Mouse (Mus musculus) kidney, postnatal 10 days (tissue): ENCODE measurements around the gene Ankrd63.

Source experiments
- DNase-seq: peaks from one replicate; pipeline ENCODE4 v3.0.0; 2021; ENCODE audit warnings: mixed read lengths

Ankrd63 gene

DNA sequence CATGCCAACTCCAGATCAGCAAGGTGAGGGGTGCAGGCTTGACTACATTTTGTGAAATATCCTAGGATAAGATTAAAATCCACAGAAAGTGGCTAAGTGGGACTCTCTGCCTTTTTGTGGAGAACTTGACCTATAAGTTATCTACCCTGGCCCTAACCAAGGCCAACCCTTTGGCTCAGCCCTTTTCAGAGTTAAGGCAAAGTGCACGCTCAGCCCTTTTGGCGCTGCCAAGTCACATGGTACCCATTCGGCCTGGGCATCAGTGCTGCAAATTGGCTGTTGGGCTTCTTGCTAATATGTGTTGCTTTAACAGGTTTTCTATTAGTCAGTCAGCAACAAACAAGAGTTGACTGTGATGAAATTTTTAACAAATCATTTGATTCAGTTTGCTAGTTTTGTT lies 16.0 kb downstream of the Ankrd63 start:
- no peak for DNase-seq

DNA sequence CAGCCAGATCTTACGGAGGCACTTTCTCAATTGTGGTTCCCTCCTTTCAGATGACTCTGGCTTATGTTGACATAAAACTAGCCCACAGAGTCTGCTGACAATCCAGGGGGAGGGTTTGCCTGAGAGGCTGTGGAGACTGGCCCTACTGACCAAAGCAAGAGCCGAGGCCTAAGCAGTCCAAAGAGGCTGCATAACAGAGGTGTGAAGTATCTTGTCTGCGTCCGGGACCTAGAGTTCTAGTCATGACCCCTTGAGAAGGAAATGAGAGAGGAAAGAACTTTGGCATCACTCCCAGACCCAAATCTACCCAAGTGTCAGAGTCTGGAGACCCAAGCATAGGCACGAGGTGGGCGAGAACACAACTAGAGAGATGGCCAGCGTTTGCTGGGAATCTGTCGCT lies 17.1 kb downstream of the Ankrd63 start:
- DNase-seq, result no peak

DNA sequence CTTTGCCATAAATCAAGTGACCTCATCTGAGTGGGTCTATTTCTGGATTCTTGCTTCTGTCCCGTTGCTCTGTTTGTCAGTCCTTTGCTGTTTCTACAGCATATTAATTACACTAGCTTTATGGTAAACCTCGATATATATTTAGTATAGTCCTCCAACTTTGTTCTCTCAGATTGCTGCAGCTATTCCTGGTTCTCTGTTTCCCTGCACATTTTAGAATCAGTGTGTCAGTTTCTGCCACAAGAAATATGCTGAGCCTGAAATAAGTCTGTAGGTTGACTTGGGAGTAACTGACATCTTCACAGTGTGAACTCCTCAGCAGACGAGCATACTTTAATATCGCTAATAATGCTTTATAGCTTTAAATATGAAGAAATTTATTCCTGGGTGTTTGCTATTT lies 18.7 kb downstream of the Ankrd63 start:
- DNase-seq, result no peak

DNA sequence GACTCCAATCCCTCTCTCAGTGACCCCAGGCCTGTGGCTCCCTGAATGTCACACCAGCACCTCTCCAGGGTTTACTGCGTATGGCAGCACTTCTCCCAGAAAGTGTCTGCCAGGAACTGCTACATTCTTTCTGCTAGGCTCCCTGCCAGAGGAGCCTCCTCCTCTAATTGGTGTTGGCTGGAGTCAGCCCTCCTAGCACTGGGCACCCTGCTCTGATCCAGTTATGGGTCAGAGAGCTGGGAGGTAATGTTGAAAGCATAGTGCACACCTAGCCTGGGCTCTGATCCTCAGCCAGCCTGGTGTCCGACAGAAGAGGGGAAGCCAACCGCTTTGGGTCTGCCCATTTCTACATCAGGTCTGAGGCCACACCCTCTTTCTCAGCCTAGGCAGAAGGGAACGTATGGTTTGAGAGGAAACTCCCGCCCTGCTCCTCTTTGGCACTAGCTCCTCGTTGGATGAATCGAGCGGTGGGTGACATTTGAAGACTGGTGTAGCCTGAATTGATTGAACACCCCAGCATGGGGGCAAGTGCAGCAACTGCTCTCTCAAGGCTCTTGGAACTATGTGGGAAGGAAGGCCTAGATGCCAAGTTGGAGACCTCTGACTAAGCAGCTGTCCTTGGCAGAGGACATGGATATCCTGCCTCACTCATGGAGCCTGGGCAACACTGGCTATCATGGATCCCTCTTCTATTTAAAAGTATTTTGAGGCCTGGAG lies 21.1 kb downstream of the Ankrd63 start:
- peak; percentile 35 for DNase-seq

DNA sequence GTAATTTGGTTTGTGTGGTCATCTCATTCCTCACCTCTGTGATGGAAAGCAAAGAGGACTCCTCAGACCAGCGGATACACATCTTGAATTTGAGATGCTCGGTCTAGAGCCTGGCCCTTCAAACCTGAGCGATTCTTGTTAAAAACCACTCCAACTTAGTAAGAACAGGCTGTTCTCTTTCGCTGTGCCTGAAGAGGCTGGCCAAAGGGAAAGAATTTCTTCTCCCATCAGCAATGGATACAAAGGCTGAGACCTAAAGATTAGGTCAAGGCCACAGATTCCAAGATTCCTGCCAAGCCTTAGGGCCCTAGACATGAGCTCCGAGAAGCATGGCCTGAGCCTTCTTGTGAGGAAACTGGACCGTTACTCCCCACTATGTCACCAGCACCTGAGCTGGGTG lies 22.8 kb downstream of the Ankrd63 start:
- DNase-seq, result no peak

DNA sequence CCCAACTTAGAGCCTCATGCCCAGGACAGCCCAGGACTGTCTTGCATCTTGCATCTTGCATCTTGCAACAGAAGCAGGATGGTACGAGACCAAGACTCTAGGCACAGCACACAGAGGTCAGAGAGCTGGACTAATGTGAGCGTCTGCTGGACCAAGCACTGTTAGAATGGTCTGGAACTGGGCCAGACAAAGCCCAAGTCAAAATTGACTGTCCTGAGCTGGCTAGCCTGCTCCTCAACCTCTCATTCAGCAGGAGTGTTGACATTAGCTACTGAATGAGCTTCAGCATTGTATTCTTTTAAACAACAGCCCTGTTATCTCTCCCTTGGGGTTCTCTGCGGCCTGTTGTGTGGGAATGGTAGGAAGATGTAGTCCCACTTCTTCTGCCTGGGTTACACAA lies 24.2 kb downstream of the Ankrd63 start:
- no peak for DNase-seq

DNA sequence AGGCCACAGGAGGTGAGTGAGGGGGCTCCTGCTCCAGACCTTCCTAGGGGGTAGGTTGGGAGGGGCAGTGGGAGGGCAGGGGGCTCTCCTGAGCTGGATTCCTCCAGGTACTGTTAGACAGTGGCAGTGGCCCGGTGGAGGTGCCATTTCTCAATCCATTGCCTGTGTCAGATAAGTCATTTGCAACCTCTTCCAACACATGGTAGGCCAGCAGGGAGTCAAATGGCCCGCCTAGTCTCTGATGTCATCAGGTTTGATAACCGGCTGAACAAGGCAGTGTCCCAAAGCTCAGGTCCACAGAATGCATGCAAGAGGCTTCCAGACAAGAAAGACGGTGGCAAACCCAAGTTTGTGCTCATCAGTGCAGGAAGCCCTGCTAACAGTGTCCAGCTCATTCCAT lies 25.9 kb downstream of the Ankrd63 start:
- DNase-seq, result no peak

DNA sequence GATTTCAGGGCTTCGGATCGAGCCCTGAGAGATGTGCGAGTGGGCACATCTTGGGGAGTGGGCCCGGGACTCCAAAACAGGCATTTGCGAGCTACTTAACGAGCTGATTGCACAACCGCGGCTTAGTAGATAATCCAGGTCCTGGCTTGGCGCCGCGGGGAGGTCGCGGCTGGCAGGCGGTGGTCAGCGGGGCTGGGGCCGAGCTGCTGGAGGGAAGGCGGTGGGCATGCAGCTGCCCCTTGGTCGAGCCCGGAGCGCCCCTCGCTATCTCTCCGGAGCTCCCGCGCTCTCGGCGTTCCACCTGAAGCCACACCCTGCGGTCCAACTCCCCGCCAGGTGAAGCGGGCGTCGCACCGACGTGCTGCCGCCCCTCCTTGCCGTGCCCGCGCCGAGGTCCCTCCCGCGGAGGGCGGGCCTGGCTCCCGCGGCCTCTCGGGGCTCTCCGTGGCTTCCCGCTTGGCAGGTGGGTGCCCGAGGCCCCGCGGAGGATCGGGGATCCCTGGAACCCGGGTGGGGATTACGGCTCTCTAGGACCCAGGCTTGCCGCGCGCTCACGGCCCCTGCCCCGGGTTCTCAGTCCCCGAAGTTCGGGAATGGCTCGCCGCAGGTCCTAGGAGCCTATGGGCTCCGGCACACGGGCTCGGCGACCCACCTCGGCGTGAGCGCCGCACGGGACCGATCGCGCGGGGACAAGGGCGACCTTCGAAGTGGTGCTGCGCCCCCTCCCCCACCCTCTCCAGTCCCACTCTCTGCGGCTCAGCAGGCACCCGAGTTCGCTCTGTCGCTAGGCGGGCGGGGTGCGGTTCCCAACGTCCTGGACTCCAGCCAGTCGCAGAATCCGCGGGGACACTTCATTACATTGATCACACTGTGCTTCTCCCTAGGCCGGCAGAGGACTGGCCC lies 26.7 kb downstream of the Ankrd63 start:
- DNase-seq, result peak; percentile 58

DNA sequence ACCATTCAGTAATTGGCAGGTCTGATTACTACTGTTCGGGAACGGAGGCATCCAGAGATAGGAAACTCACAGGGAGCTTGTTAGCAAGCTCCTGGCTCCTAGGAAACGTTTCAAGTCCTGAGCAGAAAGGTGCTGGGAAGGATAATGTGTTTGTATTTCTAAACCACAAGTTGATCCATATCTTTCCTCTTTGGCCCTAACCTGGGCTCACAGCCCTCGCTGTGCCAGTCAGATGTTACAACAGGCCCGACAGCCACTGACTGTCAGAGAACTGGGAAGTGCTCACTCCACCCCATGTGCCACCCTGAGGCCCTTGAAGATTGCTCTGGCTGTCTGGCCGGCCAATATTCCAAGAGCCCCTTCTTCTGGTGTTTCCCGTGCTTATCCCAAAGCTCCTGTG lies 29.3 kb downstream of the Ankrd63 start:
- DNase-seq, result no peak

DNA sequence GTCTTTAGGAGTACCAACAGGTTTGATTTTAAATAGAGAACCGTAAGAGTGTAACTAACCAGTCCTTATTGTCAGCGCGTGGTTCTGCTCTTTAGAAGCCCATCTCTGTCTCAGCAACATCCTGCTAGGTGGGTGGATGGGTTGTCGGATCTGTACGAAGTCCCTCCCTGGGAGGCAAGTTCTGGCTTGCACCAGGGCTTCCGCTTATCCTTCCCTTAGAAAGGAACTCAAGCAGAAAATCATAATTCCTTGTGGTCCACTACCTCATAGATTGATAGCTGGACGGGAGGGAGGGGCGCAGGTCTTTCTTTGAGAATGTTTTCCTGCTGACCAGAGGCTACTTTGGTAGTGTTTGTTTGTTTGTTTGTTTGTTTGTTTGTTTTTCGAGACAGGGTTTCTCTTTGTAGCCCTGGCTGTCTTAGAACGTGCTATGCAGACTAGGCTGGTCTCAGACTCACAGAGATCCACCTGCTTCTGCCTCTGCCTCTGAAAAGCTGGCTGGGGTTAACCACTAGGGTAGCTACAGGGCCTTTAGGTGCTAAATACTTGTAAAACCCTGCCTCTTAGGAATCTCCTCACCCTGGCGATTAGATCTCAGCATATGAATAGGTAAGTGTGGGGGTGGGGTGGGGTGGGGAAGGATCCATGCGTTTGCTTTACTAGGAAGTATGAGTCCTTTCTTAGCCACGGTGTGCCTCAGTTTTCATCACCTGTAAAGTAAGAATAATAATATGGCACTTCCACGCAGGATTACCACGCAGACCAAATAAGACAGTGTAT lies 29.9 kb downstream of the Ankrd63 start:
- DNase-seq, result no peak

DNA sequence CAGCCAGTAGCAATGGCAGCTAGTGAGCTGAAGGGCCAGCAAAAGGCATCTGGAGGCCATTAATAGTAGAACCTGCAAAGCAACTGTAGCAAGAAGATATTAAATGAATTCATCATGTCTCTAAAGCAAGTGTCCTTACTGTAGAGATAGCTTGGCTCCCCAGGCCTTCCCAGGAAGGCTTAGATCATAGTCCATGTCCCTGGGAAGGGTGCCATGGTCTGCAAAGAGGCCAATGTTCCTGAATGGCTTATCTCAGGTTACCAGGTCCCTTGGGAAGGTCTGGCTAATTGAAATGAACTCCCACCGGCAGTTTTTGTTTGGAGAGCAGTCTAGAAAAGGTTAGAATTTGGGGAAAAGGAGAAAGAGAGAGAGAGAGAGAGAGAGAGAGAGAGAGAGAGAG lies 32.0 kb downstream of the Ankrd63 start:
- no peak for DNase-seq

DNA sequence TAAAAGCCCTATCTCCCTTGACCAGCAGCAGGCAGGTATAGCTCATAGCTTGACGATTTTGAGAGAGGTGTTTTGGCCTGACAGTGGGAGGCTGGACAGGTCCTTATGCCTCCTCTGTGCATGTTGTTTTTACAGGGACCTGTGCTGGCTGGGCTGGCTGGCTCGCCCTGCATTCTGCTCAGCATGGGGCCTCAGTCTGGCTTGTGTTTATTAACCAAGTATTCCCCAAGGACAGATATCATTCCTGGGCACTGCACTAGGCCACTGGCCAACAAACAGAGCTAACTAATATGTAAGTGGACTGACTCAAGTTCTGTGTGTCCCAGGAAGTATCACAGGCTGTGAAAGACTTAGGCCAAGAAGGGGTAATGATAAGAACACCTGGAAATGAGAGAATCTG lies 34.0 kb downstream of the Ankrd63 start:
- DNase-seq, result peak; percentile 61

DNA sequence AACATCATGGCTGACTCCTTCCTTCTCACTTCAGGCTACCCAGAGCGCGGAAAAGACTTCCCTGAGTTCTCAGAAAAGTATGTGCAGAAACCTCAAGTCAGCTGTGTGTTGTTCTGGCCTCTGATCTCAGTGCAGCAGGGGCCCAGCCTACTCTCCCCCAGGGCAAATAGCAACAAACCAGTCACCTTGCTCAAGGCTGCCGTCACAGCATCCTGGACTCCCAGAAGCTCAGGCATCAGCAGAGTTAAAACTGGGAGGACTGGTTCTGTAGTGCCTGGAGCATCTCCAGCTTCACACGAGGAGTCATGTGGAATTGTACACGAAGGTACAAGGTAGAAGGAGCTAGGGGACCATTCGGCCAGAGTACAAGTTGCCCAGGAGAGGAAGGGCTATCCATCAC lies 34.5 kb downstream of the Ankrd63 start:
- DNase-seq, result peak; percentile 64

DNA sequence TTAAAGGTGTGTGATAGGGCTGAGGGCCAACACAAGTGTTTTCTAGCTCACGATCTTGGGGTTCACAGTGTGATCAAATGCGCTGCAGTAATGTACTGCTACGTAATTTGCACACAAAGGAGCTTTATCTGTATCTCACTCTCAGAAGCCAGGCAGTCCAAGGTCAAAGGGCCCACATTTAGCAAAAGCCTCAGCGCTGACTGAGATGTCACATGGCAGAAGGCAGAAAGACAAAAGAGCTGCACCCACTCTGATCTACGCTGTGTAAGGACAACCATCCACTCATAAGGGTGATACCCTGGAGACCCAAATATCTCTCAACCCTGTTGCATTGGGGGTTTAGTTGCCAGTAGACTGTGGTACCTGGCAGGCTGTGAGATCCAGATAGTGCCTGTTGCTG lies 36.6 kb downstream of the Ankrd63 start:
- no peak for DNase-seq

DNA sequence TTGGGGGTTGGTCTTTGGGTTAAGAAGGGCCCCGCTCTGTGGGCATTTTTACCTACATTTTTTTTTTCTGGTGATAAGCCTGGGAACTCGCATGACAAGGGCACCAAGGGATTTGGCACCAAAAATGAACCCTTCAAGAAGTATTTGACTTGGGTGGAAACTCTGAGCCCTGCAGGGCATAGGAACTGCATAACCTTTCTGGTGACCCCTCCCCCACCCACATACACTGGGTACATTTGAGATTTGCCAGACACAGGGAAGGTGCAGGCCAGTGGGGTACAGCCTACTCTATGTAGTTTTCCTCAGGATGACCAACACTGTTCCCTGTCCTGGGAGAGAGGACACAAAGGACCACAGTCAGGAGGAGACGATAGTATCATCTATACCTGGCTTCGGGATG lies 38.1 kb downstream of the Ankrd63 start:
- no peak for DNase-seq

DNA sequence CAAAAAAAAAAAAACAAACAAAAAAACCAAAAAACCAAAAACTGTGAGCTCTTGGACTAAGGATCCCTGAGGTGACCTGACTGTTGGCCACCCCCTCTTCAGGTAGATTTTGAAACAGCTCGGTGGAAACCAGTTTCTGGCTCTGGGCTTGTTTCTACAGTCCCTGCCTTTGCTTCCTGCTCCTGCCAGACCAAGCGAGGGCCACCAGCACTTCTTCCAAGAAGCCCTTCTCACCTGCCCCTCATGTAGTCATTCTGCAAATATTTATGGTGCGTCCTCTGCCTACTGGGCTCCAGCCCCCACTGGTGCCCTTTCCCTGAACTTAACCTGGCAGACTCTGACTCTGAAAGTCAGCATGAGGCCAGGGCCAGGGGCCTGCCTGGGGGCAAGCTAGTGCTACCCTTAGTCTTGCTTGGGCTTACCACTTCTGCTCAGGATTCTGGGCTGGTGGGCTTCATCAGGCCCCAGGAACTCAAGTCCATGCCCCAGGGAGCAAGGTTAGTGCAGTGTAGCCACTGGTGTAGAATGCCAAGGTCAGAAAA lies 38.7 kb downstream of the Ankrd63 start:
- DNase-seq, result no peak

DNA sequence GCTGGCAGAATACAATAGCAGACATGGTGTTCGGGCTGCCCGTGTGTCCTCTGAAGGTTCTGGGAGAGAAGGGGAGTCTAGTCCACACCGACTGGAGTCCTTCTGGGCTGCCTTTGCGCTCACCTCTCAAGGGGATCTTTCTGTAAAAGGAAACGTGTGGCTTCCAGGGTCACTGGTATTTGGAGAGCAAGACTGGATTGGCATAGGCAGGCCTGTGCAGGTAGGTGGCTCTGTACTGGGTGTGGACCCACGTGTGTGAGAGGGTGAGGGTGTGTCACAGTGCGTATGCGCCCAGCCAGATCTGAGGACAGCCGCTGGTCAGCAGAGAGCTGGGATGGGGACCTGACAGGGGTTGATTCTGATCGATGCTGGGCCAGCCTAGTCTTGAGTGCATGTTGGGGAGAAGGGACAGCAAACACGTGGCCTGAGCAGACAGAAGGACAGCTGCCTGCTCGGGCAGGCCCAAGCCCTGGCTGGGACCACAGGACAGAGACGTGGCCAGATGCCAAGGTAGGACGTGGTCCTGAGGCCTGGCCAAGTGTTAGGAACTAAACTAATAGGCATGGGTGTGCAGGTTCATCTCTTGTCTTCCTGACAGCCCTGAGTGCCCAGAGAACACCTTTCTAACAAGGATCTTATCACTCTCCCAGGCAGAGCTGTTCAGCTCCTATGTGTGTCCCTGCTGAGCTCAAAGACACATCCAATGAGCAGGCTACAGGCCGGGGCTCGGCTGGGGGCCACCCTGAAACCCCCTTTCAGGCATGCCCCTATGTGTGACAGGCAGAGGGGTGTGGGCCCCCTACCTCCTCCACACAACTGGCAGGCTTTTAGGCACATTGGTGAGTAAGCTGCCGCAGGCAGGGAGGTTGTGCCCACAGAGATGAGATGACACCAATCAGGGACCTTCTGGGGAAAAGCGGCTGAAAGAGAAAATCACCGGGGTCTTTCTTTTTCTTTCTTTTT lies 39.7 kb downstream of the Ankrd63 start:
- DNase-seq, result peak; percentile 43

DNA sequence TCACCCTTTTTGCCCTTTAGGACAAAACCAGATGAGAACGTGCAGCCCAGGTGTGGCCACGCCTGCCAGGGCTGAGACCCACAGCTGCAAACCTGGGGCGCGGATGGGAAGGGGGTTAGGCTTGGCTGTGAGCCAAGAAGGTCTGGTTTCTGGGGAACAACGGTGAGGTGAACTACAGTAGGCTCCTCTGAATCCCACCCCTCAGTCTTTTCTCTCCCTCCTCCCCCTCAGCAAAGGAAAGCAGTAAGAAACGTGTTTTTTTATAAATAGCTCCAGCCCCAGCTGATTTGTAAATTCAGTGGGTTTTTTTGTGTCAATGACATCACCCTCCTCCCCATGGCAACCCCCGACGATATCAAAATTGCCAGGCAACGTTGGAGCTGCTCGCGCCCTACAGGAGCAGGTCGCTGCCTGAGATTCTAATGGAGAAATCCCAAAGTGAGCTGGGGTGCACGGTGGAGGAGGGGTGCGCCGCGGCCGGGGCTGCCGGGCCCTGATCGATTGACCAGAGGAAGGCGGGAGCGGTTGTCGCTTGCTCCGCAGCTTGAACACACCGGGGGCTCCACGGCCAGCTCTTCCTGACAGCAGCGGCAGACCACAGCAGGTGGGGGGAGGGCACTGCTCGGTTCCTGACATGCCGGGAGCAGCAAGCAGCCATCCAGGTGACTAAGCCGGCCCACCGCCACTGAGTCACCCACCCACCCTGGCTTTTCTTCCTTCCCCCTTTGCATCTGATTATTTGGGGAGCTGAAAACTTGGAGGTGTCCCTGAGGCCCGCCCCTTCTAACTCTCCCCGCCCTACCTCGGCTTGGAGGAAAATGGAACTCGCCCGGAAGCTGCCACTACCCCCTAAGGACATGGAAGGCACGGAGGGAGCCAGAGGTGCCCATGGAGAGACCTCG lies 40.6 kb downstream of the Ankrd63 start, which contains the start of gene Pak6:
Gene Pak6, plus strand, starts transcription at position 402 of the 902 bp plus-strand sequence.
- DNase-seq, result peak; percentile 33

DNA sequence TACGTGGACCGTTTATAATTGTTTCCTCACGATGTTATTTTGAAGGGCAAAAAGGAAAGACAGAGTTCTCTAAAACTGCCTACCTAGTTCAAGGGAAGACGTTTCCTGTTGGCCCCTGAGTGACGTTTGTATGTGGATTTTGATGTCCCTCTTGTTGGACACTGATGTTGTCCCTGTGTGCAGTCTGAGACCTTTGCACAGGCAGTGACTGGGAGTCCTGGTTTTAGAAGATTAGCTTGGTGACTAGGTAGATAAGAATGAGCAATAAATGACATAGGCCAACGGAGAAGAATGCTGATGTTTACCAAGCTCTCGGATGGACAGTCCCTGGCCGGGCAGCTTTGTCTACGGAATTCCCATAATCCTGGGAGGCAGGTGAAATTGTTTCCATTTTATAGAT lies 41.9 kb downstream of the Ankrd63 start:
- DNase-seq, result no peak

DNA sequence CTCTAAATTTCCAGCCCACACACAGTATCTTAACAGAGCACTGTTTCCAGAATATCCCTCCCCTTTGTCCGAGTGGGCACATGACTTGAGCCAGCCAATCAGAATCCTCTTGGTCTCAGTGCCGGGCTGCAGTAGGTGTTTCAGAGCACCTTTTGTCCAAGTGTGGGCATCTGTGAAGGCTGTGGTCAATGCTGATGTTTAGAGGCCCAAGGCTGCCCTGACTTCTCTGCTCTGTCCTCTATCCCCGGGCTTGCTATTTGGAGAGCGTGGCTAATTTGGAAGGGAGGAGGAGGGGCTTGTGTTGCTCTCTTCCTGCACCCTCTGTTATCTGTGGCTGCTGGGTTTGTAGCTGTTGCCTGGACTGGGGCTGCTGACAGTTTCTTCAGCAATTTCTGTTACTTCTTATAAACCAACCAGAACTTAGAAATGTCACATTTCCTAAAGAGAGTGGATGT lies 43.7 kb downstream of the Ankrd63 start:
- peak; percentile 56 for DNase-seq

DNA sequence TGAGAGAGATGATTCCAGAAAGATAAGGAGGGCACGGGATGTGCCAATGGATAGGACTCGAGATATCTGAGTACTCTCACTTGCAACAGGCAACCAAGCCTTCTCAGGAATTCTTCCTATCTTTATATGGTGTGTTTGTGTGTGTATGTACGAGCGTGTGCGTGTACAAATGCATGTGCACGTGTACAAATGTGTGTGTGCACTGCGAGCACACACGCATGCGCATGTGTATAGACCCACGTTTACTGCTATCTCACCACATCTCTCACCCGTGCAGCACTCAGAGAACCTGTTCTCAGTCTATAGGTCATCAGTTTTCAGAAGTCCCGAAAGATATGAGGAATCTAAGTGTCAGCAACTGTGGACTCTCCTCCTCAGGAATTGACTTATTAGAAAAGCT lies 44.3 kb downstream of the Ankrd63 start:
- no peak for DNase-seq
